Mouse (Mus musculus) kidney, postnatal 14 days (tissue): ENCODE results near the gene Gm11492.

Experiments used
- DNase-seq: peaks from one replicate; pipeline ENCODE4 v3.0.0; 2022; ENCODE audit warnings: mixed read lengths

The Gm11492 gene

DNA sequence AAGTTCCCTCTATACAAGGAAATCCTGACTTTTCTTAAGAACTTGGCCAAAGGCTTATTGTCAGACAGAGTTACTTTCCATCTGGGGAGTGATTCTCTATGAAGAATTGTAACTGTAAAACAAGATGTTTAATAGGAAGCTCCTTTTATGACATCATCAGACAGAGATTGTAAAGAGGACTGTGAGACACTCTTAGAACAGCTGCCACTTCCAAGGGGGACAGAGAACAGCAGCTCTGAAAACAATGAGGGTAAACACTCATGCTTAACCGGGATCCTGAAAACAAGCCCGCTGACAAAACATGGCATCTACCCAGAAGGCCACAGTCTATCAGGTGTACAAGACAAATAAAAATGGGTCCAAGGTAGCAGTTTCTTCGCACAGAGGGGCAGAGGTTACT is at the start of gene Gm11492:
TSS of gene Gm11492 (plus strand) at position 153 of the 400 bp plus-strand sequence.
- DNase-seq, result no peak

DNA sequence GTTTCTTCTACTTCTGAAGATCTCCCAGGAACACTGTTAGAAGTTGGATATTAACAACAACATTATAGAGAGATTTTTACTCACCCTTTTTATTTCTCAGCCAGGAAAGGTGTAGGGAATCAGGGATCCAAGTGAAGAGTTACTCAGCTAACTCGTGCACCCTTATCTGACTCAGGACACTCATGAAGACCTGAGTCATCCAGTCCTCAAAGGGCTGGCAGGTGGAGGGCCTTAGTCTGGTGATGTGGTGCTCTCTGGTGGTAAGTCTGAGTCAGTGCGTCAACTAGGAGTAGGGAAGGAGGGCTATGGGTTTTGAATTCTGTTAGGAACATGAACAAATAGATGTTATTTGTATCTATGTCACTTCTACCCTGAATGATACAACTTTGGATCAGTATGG is 47.2 kb upstream of the Gm11492 start:
- DNase-seq, result peak; percentile 36

DNA sequence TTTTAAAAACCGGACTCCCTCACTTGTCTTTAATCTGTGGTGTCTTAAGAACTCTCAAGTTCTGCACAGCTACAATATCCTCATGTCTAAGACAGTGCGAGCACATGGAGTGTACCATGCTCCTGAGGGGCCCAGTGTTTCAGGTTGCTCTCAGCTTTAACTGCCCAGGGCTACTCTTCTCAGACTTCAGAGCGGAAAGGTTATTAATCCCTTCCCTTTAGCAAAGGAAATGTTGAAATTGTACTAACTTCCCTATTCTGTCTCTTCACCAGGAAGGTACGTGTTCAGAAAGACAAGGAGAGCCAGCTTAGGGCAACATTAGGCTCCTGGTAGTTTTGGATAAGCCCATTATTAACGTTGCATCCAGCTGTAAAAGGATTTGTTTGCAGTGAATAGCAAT is 43.0 kb upstream of the Gm11492 start:
- no peak for DNase-seq

DNA sequence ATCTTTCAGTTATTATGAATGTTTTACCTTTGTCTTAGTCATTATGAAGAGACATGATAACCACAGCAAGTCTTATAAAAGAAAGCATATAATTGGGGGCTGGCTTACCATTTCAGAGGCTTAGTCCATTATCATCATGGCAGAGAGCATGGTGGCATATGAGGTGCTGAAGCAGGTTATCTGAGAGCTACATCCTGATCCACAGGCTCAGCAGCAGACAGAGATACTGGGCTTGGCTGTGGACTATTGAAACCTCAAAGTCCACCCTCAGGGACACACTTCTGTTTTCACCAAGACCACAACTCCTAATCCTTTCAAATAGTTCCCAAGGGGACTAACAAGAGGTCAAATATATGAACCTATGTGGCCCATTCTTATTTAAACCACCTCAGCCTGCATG is 42.5 kb upstream of the Gm11492 start:
- no peak for DNase-seq

DNA sequence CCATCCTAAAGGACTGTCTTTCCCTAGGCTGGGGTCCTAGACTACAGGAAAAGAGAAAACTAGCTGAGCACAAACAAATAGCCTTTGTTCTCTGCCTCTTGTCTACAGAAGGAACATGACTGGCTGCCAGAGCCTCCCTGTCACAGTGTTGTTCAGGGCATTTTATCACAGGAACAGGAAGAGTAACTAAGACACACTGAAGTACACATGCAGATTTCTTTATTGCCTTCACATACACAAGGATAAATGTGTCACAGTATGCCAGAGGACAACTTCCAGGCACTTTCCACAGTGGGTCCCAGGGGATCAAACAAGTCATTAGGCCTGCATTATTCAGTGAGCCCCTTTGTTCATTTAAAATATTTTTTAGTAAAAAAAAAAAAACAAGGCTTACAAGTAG is 41.7 kb upstream of the Gm11492 start:
- DNase-seq, result no peak

DNA sequence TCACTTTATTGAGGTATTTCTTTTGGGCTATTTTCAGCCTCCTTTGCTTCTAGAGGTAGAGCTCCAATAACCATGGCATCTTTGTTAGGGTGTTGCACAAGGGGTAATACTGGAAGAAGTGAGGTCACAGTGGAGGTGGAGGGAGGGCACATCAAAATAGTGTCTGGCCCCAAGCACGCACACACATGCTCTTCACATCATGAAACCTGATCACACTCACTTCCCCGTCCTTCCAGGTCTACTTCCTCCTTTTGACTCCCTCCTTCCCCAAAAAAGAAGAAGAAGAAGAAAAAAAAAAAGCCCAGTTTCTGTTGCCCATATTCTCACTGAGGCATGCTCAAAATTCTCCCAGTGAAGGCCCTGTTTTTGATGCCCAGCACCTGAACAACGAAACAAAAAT is 39.1 kb upstream of the Gm11492 start:
- no peak for DNase-seq

DNA sequence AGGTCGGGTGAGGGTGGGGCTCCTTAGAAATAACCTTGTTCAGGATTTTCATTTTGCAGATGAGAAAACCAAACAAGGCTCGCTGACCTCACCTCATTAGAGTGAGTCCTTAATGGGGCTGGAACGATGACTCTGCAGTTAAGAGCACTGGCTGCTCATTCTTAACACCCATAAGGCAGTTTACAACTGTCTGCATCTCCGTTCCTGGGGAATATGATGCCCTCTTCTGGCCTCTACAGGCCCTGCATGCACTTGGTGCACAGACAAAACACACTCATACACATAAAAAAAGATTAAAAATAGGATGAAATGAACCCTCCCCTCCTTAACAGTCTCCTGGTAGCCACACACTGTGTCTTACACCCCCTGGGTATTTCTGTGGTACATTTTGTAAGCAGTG is 38.5 kb upstream of the Gm11492 start:
- DNase-seq, result no peak

DNA sequence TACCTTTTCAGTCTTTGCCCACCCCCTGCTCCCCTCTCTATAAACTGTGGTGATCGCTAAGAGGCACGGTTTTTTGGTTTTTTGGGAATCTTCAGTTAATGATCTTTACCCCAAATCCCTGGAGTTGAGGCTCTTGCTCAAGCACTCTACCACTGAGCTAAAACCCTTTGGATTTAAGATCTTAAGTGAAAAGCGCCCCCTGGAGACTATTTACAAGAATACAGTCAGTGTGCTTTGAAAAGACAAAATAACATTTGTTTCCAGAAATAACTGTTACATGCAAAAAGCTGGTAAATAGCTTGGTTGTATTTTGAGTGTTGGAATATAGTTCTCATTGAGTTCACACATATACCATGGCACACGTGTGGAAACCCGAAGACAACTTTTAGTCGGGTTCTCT is 34.8 kb upstream of the Gm11492 start:
- no peak for DNase-seq

DNA sequence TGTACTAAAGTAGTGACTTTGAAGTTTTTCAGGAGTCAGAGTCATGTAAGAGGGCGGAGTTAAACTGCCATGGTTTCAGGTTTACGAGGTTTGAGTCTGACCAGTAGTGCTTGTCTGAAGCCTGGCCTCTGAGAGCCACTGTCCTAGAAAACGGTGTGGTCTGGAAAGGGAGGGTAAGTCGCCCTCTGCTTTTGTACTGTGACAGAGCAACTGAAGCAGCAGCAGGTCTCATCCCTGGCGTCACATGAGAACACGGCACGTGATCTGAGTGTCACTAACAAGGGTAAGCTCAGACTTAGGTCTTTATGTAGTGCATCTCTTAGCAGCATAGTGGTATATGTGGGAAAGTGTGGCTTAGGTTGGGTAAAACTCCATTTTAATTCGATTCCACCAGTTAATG is 24.2 kb upstream of the Gm11492 start:
- no peak for DNase-seq

DNA sequence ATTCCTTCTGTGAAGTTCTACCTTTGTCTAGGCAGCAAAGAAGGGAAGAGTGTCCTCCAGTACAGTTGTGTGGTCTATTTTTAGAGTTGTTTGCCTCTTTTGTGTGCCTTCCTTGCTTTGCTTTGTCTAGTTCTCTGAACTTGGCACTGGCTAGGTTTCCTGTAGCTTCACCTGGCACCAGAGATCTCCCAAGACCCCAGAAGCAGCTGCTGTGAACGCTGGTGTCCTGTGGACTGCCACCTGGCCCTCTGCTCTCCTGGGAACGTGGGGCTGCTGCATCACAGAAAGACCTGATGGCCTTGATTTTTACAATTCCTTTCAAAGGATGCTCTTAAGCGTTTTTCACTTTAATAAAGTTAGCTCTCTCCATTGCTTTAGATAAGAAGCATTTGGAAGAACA is 23.5 kb upstream of the Gm11492 start:
- no peak for DNase-seq

DNA sequence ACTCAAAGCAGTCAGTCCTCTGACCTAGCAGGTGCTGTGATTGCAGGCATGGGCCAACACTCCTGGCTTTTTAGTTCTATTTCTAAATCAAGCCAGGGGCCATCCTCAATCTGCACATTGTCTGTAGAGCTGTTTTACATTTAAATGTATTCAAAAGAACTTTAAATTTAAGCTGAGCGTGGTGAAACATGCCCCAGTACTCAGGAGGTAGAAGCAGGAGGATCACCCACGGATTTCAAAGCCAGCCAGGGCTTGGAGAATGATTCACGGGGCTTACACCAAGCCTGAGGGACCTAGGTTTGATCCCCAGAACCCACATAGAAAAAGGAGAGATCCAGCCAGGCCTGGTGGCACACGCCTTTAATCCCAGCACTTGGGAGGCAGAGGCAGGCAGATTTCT is 13.1 kb upstream of the Gm11492 start:
- DNase-seq, result no peak

DNA sequence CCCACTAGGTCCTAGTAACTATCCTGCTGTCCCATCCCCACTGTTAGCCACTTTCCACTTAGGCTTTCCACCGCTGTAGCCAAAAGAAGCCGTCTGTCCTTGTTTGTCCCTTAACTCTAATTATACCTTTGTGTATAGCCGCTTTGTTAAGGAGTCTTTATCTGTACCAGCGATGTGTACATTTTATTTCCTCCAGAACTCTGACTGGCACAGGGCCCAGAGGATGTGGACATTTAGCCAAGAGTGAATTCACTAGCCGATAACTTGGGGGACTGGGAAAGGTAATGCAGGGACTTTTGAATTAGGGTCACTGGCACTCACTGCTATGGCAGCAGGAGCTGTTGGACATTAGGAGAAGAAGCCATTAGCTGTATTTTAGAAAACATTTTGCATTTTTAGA is 12.1 kb upstream of the Gm11492 start:
- DNase-seq, result no peak

DNA sequence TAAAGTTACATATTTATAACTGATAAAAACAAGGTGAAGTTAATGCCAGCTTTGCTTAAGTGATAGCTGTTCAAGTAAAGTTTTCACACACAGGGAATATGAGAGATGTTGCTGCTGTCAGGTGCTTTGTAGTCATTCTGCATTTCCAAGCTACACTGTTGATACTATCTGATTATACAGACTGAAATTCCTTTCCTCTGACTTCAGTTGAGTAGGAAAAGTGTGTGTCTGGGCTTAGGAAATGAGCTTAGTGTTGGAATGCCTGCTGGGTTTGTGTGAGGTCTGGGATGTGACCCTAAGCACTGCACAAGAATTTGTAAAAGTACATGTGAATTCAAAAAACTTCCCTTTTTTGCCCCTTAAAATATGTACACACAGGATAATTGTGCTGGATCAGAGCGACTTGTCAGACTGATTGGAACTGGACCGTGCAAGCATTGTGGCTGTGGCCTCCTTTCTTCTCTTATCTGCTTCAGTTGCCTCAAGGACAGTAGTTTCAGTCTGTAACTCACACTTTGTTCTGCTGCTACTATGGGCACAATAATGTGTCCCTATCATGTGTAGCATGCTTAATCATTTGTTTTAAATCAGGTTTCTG is 11.2 kb upstream of the Gm11492 start:
- DNase-seq, result no peak

DNA sequence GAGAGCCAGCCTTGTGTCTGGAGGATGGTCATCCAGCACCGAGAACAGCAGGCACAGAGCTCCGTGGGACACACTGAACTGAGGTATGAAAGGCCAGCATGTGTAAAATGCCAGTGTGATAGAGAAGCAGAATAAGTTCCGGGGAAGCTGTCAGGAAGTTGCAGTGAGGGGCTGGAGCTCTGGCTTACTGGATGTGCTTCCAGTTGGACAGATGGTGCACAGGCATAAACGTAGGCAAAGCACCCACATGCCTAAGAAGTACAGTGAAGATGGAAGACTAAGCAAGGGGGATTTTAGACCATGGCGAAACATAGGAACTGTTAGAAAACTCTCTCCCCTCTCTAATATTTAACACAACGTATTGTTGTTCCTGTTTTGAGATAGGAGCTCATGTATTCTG is 5.2 kb upstream of the Gm11492 start:
- DNase-seq, result no peak

DNA sequence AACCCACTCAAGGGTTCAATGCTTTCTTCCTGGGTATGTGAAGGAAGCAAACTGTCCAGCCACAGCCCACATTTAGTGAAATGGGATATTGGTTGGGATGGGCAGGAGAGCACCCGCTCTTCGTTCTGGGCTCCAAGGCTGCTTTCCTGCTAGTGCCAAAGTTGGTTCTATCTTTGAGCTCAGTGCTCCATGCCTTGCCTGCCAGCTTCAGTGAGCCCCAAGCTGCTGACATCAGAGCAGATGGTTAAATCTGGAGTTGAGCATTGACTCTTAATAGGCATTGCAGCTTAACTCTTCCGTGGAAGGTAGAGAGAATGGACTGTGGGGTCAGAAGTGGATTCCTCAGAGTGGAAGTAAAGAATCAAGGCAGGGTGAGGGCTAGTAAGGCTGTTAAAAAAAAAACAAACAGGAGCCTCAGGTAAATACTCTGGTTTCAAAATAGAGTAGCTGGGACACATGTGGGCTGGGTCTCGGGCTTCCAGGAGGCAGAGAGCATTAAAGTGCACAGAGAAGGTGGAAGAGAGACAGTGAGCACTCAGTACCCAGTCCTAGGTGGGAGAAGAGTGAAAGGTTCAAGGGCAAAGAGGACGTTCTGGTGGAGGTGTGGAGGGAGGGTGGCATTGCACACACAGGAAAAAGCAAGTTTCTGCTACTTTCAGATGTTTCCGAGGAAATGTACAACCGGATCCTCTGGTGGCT is 2.0 kb downstream of the Gm11492 start, which contains the start of gene Sept4:
TSS of gene Sept4 (plus strand) at position 649 of the 699 bp plus-strand sequence.
- no peak for DNase-seq

DNA sequence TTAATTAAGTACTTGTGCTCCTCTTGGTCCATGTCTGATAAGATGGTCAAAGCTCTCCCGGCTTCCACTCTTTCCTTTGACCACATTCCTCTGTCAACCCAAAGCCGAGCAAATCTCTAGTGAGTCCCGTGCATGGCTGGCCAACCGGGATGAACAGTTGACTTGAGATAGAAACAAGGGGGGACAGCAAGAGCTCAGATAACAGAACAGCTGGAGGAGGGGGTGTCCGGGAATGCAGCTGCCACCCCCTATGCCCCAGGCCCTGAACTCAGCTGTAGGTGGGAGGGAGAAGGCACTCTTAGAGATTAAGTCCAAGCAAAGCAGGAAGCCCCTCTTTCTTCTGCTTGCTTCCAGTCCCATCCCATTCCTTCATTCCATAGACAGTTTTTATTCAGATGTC is 4.3 kb downstream of the Gm11492 start:
- no peak for DNase-seq

DNA sequence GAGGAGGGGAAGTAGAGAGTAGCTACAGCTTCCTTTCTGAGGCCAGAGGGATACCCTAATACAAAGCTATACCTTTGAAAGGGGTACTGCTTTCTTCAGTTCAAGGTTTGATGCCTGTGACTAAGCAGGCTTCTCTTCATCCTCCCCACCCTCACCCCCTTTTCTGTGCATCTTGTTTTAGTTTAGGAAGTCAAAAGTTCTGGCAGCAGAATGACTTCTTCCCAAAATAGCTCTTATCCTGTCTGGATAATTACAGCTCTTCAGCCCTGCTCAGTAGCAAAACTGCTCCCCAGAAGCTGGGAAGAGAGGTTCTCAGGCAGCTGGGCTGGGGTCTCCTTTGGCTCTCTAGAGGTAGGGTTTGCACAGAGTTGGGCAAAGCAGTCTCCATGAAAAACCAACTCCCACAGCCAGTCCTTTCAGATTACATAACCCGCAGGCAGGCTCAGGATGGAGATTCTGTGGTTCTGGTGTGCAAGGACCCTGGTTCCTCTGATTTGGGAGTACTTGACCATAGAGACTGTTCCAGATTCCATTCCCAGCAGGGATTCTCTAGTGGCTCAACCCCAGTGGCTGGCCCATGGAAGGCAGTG is 5.0 kb downstream of the Gm11492 start:
- no peak for DNase-seq

DNA sequence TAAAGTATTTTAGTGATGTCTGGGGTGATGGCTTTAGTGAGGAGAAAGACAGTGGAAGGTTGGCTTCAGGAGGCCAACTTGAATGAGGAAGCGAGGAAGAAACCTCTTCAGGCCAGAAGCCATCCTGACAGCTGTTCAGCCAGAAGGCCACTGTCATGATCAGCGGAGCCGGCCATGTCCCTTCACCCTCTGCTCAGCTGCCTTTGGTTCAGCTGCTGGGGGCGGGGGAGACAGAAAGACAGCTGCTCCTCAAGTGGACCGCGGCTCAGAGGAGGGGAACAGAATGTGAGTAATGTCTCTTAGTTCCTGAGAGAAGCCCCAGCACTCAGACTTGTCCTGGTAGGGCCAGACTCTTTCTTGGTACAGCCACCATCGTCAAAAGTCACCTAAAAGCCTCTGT is 7.3 kb downstream of the Gm11492 start:
- DNase-seq, result no peak

DNA sequence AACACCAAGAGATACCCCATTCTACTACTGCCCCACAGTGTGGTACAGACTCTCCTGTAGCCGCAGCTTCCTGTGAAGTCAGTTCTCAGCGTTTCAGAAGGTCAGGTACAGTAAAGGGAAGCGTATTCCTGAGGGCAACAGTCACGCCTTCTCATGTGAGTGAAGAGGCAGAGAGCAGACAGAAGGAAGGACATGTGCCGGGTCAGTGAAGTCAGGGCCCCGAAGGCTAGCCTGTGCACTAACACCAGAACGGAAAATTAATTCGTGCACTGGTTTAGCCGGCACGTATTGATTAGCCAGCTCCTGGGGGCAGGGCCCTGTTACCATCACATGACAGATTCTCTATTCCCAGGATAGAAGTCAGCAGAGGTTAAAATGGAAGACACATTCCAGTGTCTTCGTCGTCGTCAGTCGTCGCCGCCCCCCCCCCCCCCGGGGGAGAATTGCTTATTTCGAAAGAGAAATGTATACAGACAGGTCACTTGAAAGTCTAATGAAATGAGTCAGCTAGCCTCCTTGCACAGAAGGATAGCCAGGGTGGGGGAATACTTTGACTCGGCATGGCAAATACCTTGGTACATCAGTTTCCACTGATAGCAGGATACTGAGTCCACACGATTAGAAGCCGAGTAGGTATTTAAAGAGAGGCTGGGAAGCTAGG is 8.2 kb downstream of the Gm11492 start:
- no peak for DNase-seq

DNA sequence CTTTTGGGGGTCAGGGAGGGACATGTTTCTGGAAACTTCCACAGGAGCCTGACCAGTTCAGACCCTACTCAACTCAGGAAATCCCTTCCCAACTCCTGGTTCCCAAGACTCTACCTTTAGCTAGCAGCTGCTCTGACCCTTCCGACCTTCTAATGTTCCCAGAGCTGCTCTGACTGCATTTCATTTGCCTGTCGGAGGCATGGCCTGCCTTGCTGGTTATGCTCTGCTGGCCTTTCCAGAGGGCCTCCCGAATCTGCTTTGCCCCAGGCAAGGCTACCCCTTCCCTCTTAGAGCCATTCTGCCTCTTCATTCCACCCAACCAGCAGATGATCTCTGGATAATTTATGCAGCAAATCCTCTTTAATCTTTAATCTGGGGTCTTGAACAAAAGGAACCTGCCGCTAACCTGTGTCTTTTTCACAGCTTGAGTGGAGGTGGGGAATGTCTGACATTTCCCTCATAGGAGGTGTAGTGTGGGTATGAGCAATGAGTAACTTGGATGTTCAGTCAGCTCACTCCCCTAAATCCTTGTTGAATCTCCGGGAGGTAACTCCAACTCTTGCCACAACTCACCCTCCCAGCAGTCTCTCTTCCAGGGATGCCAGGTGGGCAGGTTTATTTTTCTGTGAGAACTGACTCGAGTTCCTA is 11.3 kb downstream of the Gm11492 start:
- DNase-seq, result peak; percentile 67

DNA sequence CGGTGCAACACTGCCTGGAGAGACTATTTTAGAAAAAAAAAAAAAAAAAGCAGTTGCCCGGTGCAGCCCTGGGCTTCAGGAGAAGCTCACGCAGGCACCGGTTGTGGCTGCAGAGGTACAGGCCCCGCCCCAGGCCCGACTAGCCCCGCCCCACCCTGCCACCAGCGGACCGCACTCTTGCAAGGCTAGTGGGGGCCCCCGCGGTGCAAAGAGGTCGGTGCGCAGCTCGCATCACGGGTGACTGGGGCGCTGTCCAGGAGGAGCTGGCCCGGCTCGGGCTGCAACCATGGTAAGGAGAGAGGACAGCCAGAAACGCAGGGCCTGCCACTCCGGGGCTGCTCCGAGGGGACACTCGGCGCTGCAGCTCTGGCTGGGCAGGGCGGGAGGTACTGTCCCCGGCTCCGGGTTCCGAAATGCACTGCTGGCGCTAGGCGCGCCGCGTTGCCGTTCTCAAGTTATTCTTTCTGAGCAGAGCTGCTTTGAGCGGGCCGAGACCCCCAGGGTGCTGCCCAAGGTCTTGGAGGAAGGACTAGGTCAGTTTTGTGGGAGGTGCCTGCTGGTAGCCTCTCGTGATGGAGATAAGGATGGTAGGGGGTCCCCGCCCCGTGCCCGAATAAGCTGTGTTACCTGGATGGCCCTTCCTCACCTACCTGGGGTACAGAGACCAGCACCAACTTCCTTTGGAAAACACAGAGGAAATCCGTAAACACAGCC is 12.0 kb downstream of the Gm11492 start:
- peak; percentile 85 for DNase-seq

DNA sequence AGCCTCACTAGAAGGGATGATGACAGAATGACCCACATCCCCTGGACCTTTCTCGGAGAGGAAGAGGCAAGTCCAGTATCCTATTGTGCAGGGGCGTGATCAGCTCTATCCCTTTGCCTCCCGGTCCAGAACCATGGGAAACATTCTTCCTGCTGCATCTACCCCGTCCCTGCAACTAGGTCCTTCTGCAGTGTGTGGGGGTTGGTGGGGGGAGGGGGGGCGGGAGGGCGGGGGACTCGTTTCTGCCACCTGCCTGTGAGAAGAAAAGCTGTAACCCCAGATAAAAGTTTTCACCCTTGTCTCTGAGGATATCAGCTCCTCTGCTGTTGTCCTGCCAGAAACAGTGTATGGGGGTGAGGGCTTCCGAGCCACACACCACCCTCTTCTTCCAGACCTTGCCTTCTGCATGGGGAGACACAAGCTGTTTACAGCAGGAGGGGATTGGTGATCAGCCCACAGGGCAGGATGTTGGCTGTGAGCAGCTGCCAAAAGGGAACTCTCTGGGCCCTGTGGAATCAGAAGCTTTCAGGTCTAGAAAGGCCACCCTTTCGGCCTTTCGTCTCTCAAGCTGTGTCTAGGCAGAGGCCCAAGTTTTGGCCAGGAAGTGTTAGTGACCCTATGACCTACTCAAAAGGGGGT is 12.6 kb downstream of the Gm11492 start:
- DNase-seq, result peak; percentile 68
